Mouse (Mus musculus): ENCODE measurements around the gene Rap1gap2. TPM values are rescaled to one million over a fixed set of nuclear protein-coding genes. Genes with fewer than 3 reads are reported as not detected.

Gene Rap1gap2
- 133 and 135 TPM in 2 replicates for polyA plus RNA-seq (2012; rRNA removed)

GRCm38 (mm10) chr11:74610545-74611176, at the start of gene Rap1gap2:
Gene Rap1gap2 (minus strand): TSS chr11:74610915.
- Histone ChIP-seq H3K4me1 (ENCODE audit: control insufficient read depth, insufficient read depth, low read length) (no peaks in the 10 kb centered on the region), H3K4me3 (ENCODE audit: insufficient read depth, low read length) (peak within 1 kb of the TSS; percentile 38), H3K27ac (ENCODE audit: insufficient read depth, low read length) (no peak within 1 kb of the TSS)
- TF ChIP-seq CTCF (IDR thresholded peaks at IDR 0.05; ENCODE audit: extremely low read depth, insufficient read depth, low read length) (no peak), POLR2A (IDR thresholded peaks at IDR 0.05; ENCODE audit: extremely low read depth, insufficient read depth, low read length) (no peak)

- Histone ChIP-seq H3K4me1 (ENCODE audit: control insufficient read depth, insufficient read depth, low read length) (peaks cover 3% of the 10 kb centered on the region; the same call in 1 of the 2 replicates), H3K27ac (ENCODE audit: insufficient read depth, low read length) (no peak overlapping the region), H3K4me3 (ENCODE audit: insufficient read depth, low read length) (no peak overlapping the region)
- TF ChIP-seq CTCF (IDR thresholded peaks at IDR 0.05; ENCODE audit: extremely low read depth, insufficient read depth, low read length), result no peak
- no peak for TF ChIP-seq POLR2A (IDR thresholded peaks at IDR 0.05; ENCODE audit: extremely low read depth, insufficient read depth, low read length)
Measured at GRCm38 (mm10) chr11:74660336-74660735, 49.6 kb upstream of the Rap1gap2 start.

- Histone ChIP-seq H3K4me3 (ENCODE audit: insufficient read depth, low read length) (no peak overlapping the region), H3K4me1 (ENCODE audit: control insufficient read depth, insufficient read depth, low read length) (peaks cover 10% of the 10 kb centered on the region), H3K27ac (ENCODE audit: insufficient read depth, low read length) (no peak overlapping the region)
- no peak for TF ChIP-seq POLR2A (IDR thresholded peaks at IDR 0.05; ENCODE audit: extremely low read depth, insufficient read depth, low read length)
- TF ChIP-seq CTCF (IDR thresholded peaks at IDR 0.05; ENCODE audit: extremely low read depth, insufficient read depth, low read length), result no peak
Measured at GRCm38 (mm10) chr11:74655941-74656340, 45.2 kb upstream of the Rap1gap2 start.

- Histone ChIP-seq H3K4me1 (ENCODE audit: control insufficient read depth, insufficient read depth, low read length) (peaks cover 12% of the 10 kb centered on the region), H3K27ac (ENCODE audit: insufficient read depth, low read length) (peak overlapping the region; percentile 45; the same call in 1 of the 2 replicates), H3K4me3 (ENCODE audit: insufficient read depth, low read length) (no peak overlapping the region)
- no peak for TF ChIP-seq POLR2A (IDR thresholded peaks at IDR 0.05; ENCODE audit: extremely low read depth, insufficient read depth, low read length)
- TF ChIP-seq CTCF (IDR thresholded peaks at IDR 0.05; ENCODE audit: extremely low read depth, insufficient read depth, low read length), result no peak
Measured at GRCm38 (mm10) chr11:74653385-74653784, 42.7 kb upstream of the Rap1gap2 start.

GRCm38 (mm10) chr11:74652791-74653191, 42.1 kb upstream of the Rap1gap2 start:
- H3K27ac ChIP-seq (ENCODE audit: insufficient read depth, low read length), result peak overlapping the region; percentile 45
- peaks cover 12% of the 10 kb centered on the region for H3K4me1 ChIP-seq (ENCODE audit: control insufficient read depth, insufficient read depth, low read length)
- no peak for TF ChIP-seq POLR2A (IDR thresholded peaks at IDR 0.05; ENCODE audit: extremely low read depth, insufficient read depth, low read length)
- no peak for TF ChIP-seq CTCF (IDR thresholded peaks at IDR 0.05; ENCODE audit: extremely low read depth, insufficient read depth, low read length)
- H3K4me3 ChIP-seq (ENCODE audit: insufficient read depth, low read length), result no peak overlapping the region

GRCm38 (mm10) chr11:74650576-74651100, 39.9 kb upstream of the Rap1gap2 start:
- Histone ChIP-seq H3K27ac (ENCODE audit: insufficient read depth, low read length) (no peak overlapping the region), H3K4me1 (ENCODE audit: control insufficient read depth, insufficient read depth, low read length) (peaks cover 11% of the 10 kb centered on the region), H3K4me3 (ENCODE audit: insufficient read depth, low read length) (peak overlapping the region; percentile 62)
- TF ChIP-seq CTCF (IDR thresholded peaks at IDR 0.05; ENCODE audit: extremely low read depth, insufficient read depth, low read length) (no peak), POLR2A (IDR thresholded peaks at IDR 0.05; ENCODE audit: extremely low read depth, insufficient read depth, low read length) (no peak)

GRCm38 (mm10) chr11:74649647-74650551, 39.2 kb upstream of the Rap1gap2 start:
- peak overlapping the region; percentile 62 for H3K4me3 ChIP-seq (ENCODE audit: insufficient read depth, low read length)
- peak overlapping the region; percentile 37; the same call in 1 of the 2 replicates for H3K27ac ChIP-seq (ENCODE audit: insufficient read depth, low read length)
- TF ChIP-seq POLR2A (IDR thresholded peaks at IDR 0.05; ENCODE audit: extremely low read depth, insufficient read depth, low read length) (no peak), CTCF (IDR thresholded peaks at IDR 0.05; ENCODE audit: extremely low read depth, insufficient read depth, low read length) (no peak)
- H3K4me1 ChIP-seq (ENCODE audit: control insufficient read depth, insufficient read depth, low read length), result peaks cover 9% of the 10 kb centered on the region

GRCm38 (mm10) chr11:74649095-74649646, 38.5 kb upstream of the Rap1gap2 start, which contains the start of gene Cluh:
Gene Cluh (plus strand): TSS chr11:74649495.
- peak within 1 kb of the TSS; percentile 62 for H3K4me3 ChIP-seq (ENCODE audit: insufficient read depth, low read length)
- H3K4me1 ChIP-seq (ENCODE audit: control insufficient read depth, insufficient read depth, low read length), result peaks cover 9% of the 10 kb centered on the region
- TF ChIP-seq CTCF (IDR thresholded peaks at IDR 0.05; ENCODE audit: extremely low read depth, insufficient read depth, low read length) (no peak), POLR2A (IDR thresholded peaks at IDR 0.05; ENCODE audit: extremely low read depth, insufficient read depth, low read length) (no peak; the same call in 1 of the 2 replicates)
- H3K27ac ChIP-seq (ENCODE audit: insufficient read depth, low read length), result peak within 1 kb of the TSS; percentile 90

GRCm38 (mm10) chr11:74648676-74649075, 38.0 kb upstream of the Rap1gap2 start:
- TF ChIP-seq POLR2A (IDR thresholded peaks at IDR 0.05; ENCODE audit: extremely low read depth, insufficient read depth, low read length) (no peak), CTCF (IDR thresholded peaks at IDR 0.05; ENCODE audit: extremely low read depth, insufficient read depth, low read length) (no peak)
- Histone ChIP-seq H3K27ac (ENCODE audit: insufficient read depth, low read length) (peak overlapping the region; percentile 90), H3K4me3 (ENCODE audit: insufficient read depth, low read length) (peak overlapping the region; percentile 62), H3K4me1 (ENCODE audit: control insufficient read depth, insufficient read depth, low read length) (peaks cover 9% of the 10 kb centered on the region)

All from cortical plate, adult 2 months (tissue).